Mouse (Mus musculus) intestine, postnatal 0 days (tissue): ENCODE data around the gene Gtf2f1. TPM values are rescaled to one million over a fixed set of nuclear protein-coding genes. Genes with fewer than 3 reads are reported as not detected.

Experiments
- ATAC-seq: fragments of 200-750 bp; cut with Nextera tagmentation; 2 replicates; pipeline ENCODE4 v1.8.0; 2017; ENCODE audit warnings: mild to moderate bottlenecking, moderate TSS enrichment, moderate library complexity
- H3K27ac ChIP-seq: fragments of 300-500 bp; sonication (generic); 2 replicates; pipeline ENCODE4 v1.5.1; 2014; ENCODE audit warnings: mild to moderate bottlenecking, low read depth, low read length, moderate library complexity
- H3K27me3 ChIP-seq: fragments of 300-500 bp; sonication (generic); replicated peaks from 2 replicates; pipeline ENCODE4 v1.6.1; 2014; ENCODE audit warnings: low read length, mixed read lengths; ENCODE audit not compliant: control insufficient read depth, insufficient read depth
- H3K36me3 ChIP-seq: fragments of 300-500 bp; sonication (generic); 2 replicates; pipeline ENCODE4 v1.6.1; 2014; ENCODE audit warnings: mild to moderate bottlenecking, moderate library complexity; ENCODE audit not compliant: control insufficient read depth, insufficient read depth
- H3K4me1 ChIP-seq: fragments of 300-500 bp; sonication (generic); replicated peaks from 2 replicates; pipeline ENCODE4 v1.6.1; 2014; ENCODE audit warnings: antibody characterized with exemption, low read length, mixed read lengths; ENCODE audit not compliant: control insufficient read depth, insufficient read depth
- H3K4me2 ChIP-seq: fragments of 300-500 bp; sonication (generic); replicated peaks from 2 replicates; pipeline ENCODE4 v1.6.1; 2014; ENCODE audit warnings: low read depth, mild to moderate bottlenecking, moderate library complexity
- H3K4me3 ChIP-seq: fragments of 300-500 bp; sonication (generic); 2 replicates; pipeline ENCODE4 v1.5.1; 2014; ENCODE audit warnings: low read depth, low read length
- H3K9ac ChIP-seq: fragments of 300-500 bp; sonication (generic); 2 replicates; pipeline ENCODE4 v1.6.1; 2014; ENCODE audit warnings: mild to moderate bottlenecking, low read depth, low read length
- H3K9me3 ChIP-seq: fragments of 300-500 bp; sonication (generic); 2 replicates; pipeline ENCODE4 v1.6.1; 2016; ENCODE audit warnings: mixed run types; ENCODE audit not compliant: control insufficient read depth
- CTCF ChIP-seq: sonication (generic); IDR thresholded peaks from 2 replicates; pipeline ENCODE4 v1.5.1; 2016; ENCODE audit warnings: low read depth, mild to moderate bottlenecking, control low read depth, antibody characterized with exemption, moderate library complexity
- WGBS: fragments of 180-500 bp; shearing (Covaris S2); extraction: QIAGEN DNeasy Blood & Tissue Kit; methylation state at CpG from one replicate; pipeline ENCODE4 v1.1.7; 2014; 5-methylcytosine and 5-hydroxymethylcytosine counted together
- polyA plus RNA-seq: library from polyadenylated mRNA; unstranded; fragments of >200 nt; fragmentation: Nextera tagmentation; extraction: Ambion mirVana; gene quantifications from 2 replicates; pipeline ENCODE4 v1.2.1, GENCODE M21; 2015

Gtf2f1 gene
- polyA plus RNA-seq, 1 experiment from 2014 or later, result 43.5 TPM

- Histone ChIP-seq H3K27ac (peak overlapping the region; percentile 75), H3K36me3 (peaks cover 14% of the 10 kb centered on the region), H3K27me3 (no peaks in the 10 kb centered on the region), H3K9ac (no peak overlapping the region), H3K4me1 (no peaks in the 10 kb centered on the region), H3K9me3 (no peaks in the 10 kb centered on the region), H3K4me2 (peak overlapping the region; percentile 84), H3K4me3 (peak overlapping the region; percentile 70)
- ATAC-seq, result no peak
- TF ChIP-seq CTCF, result no peak
- WGBS, result 78% methylated on average over 13 of the region's 13 CpGs
These were observed 1.2 kb upstream of the Gtf2f1 start for GRCm38 (mm10) chr17:57012245-57012795.

GRCm38 (mm10) chr17:57010911-57011235 lies 215 bp downstream of the Gtf2f1 start:
- ATAC-seq, result peak; percentile 61
- Histone ChIP-seq H3K27me3 (no peaks in the 10 kb centered on the region), H3K4me3 (peak overlapping the region; percentile 70), H3K9ac (peak overlapping the region; percentile 78), H3K27ac (peak overlapping the region; percentile 73), H3K36me3 (peaks cover 29% of the 10 kb centered on the region), H3K4me1 (no peaks in the 10 kb centered on the region), H3K9me3 (no peaks in the 10 kb centered on the region), H3K4me2 (peak overlapping the region; percentile 89)
- no peak for TF ChIP-seq CTCF
- WGBS, result under 1% methylated on average over 19 of the region's 19 CpGs

GRCm38 (mm10) chr17:57007137-57007905 lies 3.8 kb downstream of the Gtf2f1 start:
- Histone ChIP-seq H3K9me3 (no peaks in the 10 kb centered on the region), H3K4me3 (no peak overlapping the region), H3K27ac (no peak overlapping the region), H3K9ac (no peak overlapping the region), H3K4me1 (no peaks in the 10 kb centered on the region), H3K4me2 (no peak overlapping the region), H3K27me3 (no peaks in the 10 kb centered on the region), H3K36me3 (peaks cover 63% of the 10 kb centered on the region)
- WGBS, result 93% methylated on average over 13 of the region's 13 CpGs
- peak; percentile 61 for TF ChIP-seq CTCF
- ATAC-seq, result no peak

GRCm38 (mm10) chr17:57003994-57004393 lies 7.1 kb downstream of the Gtf2f1 start:
- H3K36me3 ChIP-seq, result peaks cover 73% of the 10 kb centered on the region
- H3K4me2 ChIP-seq, result no peak overlapping the region
- H3K4me1 ChIP-seq, result no peaks in the 10 kb centered on the region
- 92% methylated on average over 7 of the region's 7 CpGs for WGBS
- no peak overlapping the region for H3K9ac ChIP-seq
- no peaks in the 10 kb centered on the region for H3K27me3 ChIP-seq
- TF ChIP-seq CTCF, result no peak
- no peak overlapping the region for H3K27ac ChIP-seq
- H3K9me3 ChIP-seq, result no peaks in the 10 kb centered on the region
- ATAC-seq, result no peak
- no peak overlapping the region for H3K4me3 ChIP-seq

GRCm38 (mm10) chr17:57001228-57001627 lies 9.9 kb downstream of the Gtf2f1 start:
- Histone ChIP-seq H3K4me2 (no peak overlapping the region), H3K36me3 (peaks cover 51% of the 10 kb centered on the region), H3K4me1 (0 out of 2 replicates have a peak, but pooled peaks cover 3% of the 10 kb centered on the region), H3K4me3 (no peak overlapping the region), H3K27me3 (no peaks in the 10 kb centered on the region), H3K27ac (no peak overlapping the region), H3K9ac (no peak overlapping the region), H3K9me3 (no peaks in the 10 kb centered on the region)
- WGBS, result 46% methylated on average over 8 of the region's 8 CpGs
- no peak for ATAC-seq
- TF ChIP-seq CTCF, result no peak

GRCm38 (mm10) chr17:56999968-57000609 lies 11.0 kb downstream of the Gtf2f1 start, which contains the start of gene Pspn:
Gene Pspn (minus strand): TSS chr17:57000018.
- H3K36me3 ChIP-seq, result peaks cover 49% of the 10 kb centered on the region
- H3K9me3 ChIP-seq, result no peaks in the 10 kb centered on the region
- WGBS, result 88% methylated on average over 9 of the region's 9 CpGs
- 0 out of 2 replicates have a peak, but pooled peaks cover 3% of the 10 kb centered on the region for H3K4me1 ChIP-seq
- ATAC-seq, result no peak
- H3K9ac ChIP-seq, result no peak within 1 kb of the TSS
- no peak within 1 kb of the TSS for H3K4me2 ChIP-seq
- TF ChIP-seq CTCF, result no peak
- no peaks in the 10 kb centered on the region for H3K27me3 ChIP-seq
- H3K4me3 ChIP-seq, result no peak within 1 kb of the TSS
- no peak within 1 kb of the TSS for H3K27ac ChIP-seq
